Mouse (Mus musculus) CH12.LX (cell line): ENCODE data around the gene Irf4. TPM values are rescaled to one million over a fixed set of nuclear protein-coding genes. Genes with fewer than 3 reads are reported as not detected.

ENCODE experiments used
- DNase-seq: peaks from one replicate; pipeline ENCODE4 v3.0.0-alpha.2; 2013; ENCODE audit errors: extremely low read depth
- H3K27ac ChIP-seq: 2 replicates; pipeline ENCODE4 v1.5.1; 2012; ENCODE audit warnings: low read depth, mild to moderate bottlenecking, control low read depth, moderate library complexity; ENCODE audit not compliant: insufficient read depth
- H3K27me3 ChIP-seq: replicated peaks from 2 replicates; pipeline ENCODE3; 2012; ENCODE audit warnings: inconsistent platforms
- H3K36me3 ChIP-seq, 2 experiments: replicated peaks in 1 of 2; 2 replicates each; pipeline versions ENCODE3 to v1.6.1; 2012; ENCODE audit warnings: inconsistent platforms in 1 of 2, low read length in 1 of 2, mild to moderate bottlenecking in 1 of 2, mixed read lengths in 1 of 2, moderate library complexity in 1 of 2; ENCODE audit not compliant: control insufficient read depth in 1 of 2, insufficient read depth in 1 of 2
- H3K4me1 ChIP-seq, 2 experiments: 2 replicates each; pipeline ENCODE4 v1.6.1; 2012; ENCODE audit warnings: inconsistent platforms in 1 of 2, moderate library complexity in 1 of 2; ENCODE audit not compliant: insufficient read depth in 2 of 2, control insufficient read depth in 1 of 2
- H3K4me2 ChIP-seq: 2 replicates; pipeline ENCODE4 v1.6.1; 2012; ENCODE audit warnings: low read depth, mild to moderate bottlenecking, control low read depth; ENCODE audit not compliant: poor library complexity, insufficient read depth, severe bottlenecking
- H3K4me3 ChIP-seq, 3 experiments: fragments of 150-350 bp in 1 of 3; sonication (generic) in 1 of 3; replicated peaks in 1 of 3; 2 replicates each; pipeline versions ENCODE3 to v1.5.1; 2011 to 2012; ENCODE audit warnings: low read depth in 2 of 3, low read length in 2 of 3, mild to moderate bottlenecking in 2 of 3, moderate library complexity in 2 of 3, control low read depth in 1 of 3, improper control_type of control experiment in 1 of 3, inconsistent platforms in 1 of 3, mixed read lengths in 1 of 3; ENCODE audit not compliant: poor library complexity in 1 of 3
- H3K79me2 ChIP-seq: replicated peaks from 2 replicates; pipeline ENCODE4 v1.6.1; 2012; ENCODE audit warnings: mild to moderate bottlenecking, moderate library complexity; ENCODE audit not compliant: control insufficient read depth, poor library complexity, insufficient read depth, severe bottlenecking; ENCODE audit errors: extremely low read depth
- H3K9ac ChIP-seq: 2 replicates; pipeline ENCODE4 v1.6.1; 2012; ENCODE audit warnings: low read depth, mild to moderate bottlenecking, control low read depth, moderate library complexity; ENCODE audit not compliant: insufficient read depth
- H3K9me3 ChIP-seq: replicated peaks from 2 replicates; pipeline ENCODE3; 2012; ENCODE audit warnings: low read length, inconsistent platforms, mixed read lengths
- BHLHE40 ChIP-seq: IDR thresholded peaks from 2 replicates; pipeline ENCODE4 v1.6.1; 2011; ENCODE audit warnings: mild to moderate bottlenecking, low read depth, low read length, improper control_type of control experiment
- CHD2 ChIP-seq: IDR thresholded peaks from 2 replicates; pipeline ENCODE4 v1.6.1; 2011; ENCODE audit warnings: low read length, improper control_type of control experiment
- ELF1 ChIP-seq: IDR thresholded peaks from 2 replicates; pipeline ENCODE4 v1.6.1; 2014; ENCODE audit warnings: low read depth, mild to moderate bottlenecking, inconsistent platforms, low read length, improper control_type of control experiment
- HCFC1 ChIP-seq: IDR thresholded peaks from 2 replicates; pipeline ENCODE4 v1.6.1; 2012; ENCODE audit warnings: low read depth, mild to moderate bottlenecking, inconsistent platforms, low read length, improper control_type of control experiment
- MEF2A ChIP-seq: IDR thresholded peaks from 2 replicates; pipeline ENCODE4 v1.6.1; 2014; ENCODE audit warnings: low read depth, mild to moderate bottlenecking, inconsistent platforms, low read length, improper control_type of control experiment, borderline replicate concordance
- POLR2A ChIP-seq: IDR thresholded peaks from 2 replicates; pipeline ENCODE4 v1.6.1; 2011; ENCODE audit warnings: low read depth, mild to moderate bottlenecking, improper control_type of control experiment, low read length
- POLR2AphosphoS2 ChIP-seq: IDR thresholded peaks from 2 replicates; pipeline ENCODE4 v1.6.1; 2011; ENCODE audit warnings: low read depth, low read length, improper control_type of control experiment
- SIN3A ChIP-seq: IDR thresholded peaks from 2 replicates; pipeline ENCODE4 v1.6.1; 2012; ENCODE audit warnings: low read length, improper control_type of control experiment, inconsistent platforms
- ZC3H11A ChIP-seq: IDR thresholded peaks from 2 replicates; pipeline ENCODE4 v1.6.1; 2012; ENCODE audit warnings: low read depth, mild to moderate bottlenecking, inconsistent platforms, low read length, improper control_type of control experiment
- ZMIZ1 ChIP-seq: IDR thresholded peaks from 2 replicates; pipeline ENCODE4 v1.6.1; 2012; ENCODE audit warnings: low read depth, mild to moderate bottlenecking, inconsistent platforms, low read length, improper control_type of control experiment
- ZNF384 ChIP-seq: IDR thresholded peaks from 2 replicates; pipeline ENCODE4 v1.6.1; 2012; ENCODE audit warnings: low read depth, low read length, improper control_type of control experiment, inconsistent platforms
- dilution Hi-C: fragments of 300-500 bp; cut with MboI; formaldehyde crosslinking; loops from 2 replicates; pipeline ENCODE4 v1.14.3; 2020; ENCODE audit warnings: low sequenced_read_pairs; ENCODE audit not compliant: extremely low pct_unique_long_range_greater_than_20kb, extremely low pct_ligation_motif_present
- in situ Hi-C: fragments of 300-500 bp; cut with MboI; formaldehyde crosslinking; loops from 3 replicates; pipeline ENCODE4 v1.14.3; 2019; ENCODE audit warnings: low sequenced_read_pairs, low pct_ligation_motif_present, low pct_unique_long_range_greater_than_20kb, mixed read lengths
- polyA plus RNA-seq: library from polyadenylated mRNA; unstranded; fragments of >175 nt; gene quantifications from 2 replicates; pipeline ENCODE4 v1.2.1, GENCODE M21; 2012; ENCODE audit warnings: low read depth; ENCODE audit not compliant: insufficient read length
- total RNA-seq, 2 experiments: library from RNA; depleted of rRNA; stranded (reverse); fragments of 300-350 nt in 1 of 2; fragments of >200 nt in 1 of 2; gene quantifications; 2 replicates each; pipeline ENCODE4 v1.2.3; 2012 to 2014

Irf4 gene
- total and polyA plus RNA-seq, 3 experiments, result 81.7 to 142 (median 115) TPM

- Histone ChIP-seq H3K4me1 (peaks cover 19 to 60% of the 10 kb centered on the region in 2 experiments), H3K36me3 (peaks cover 41 to 49% of the 10 kb centered on the region in 2 experiments), H3K9ac (no peak overlapping the region), H3K27me3 (no peaks in the 10 kb centered on the region), H3K9me3 (no peaks in the 10 kb centered on the region), H3K4me3 (no peak overlapping the region), H3K4me2 (no peak overlapping the region), H3K79me2 (peaks cover 15% of the 10 kb centered on the region), H3K27ac (peak overlapping the region; percentile 45)
- TF ChIP-seq POLR2A (peak; percentile 44; the same call in 1 of the 2 replicates), HCFC1 (no peak), POLR2AphosphoS2 (peak; percentile 82), ZMIZ1 (peak; percentile 28; the same call in 1 of the 2 replicates), SIN3A (no peak)
- DNase-seq, result no peak
- in situ Hi-C loops, result no loop called here
- dilution Hi-C loops, result no loop called here
Observed at GRCm38 (mm10) chr13:30766636-30767476, 17.8 kb downstream of the Irf4 start.

GRCm38 (mm10) chr13:30767477-30768127 is 18.6 kb downstream of the Irf4 start:
- peaks cover 12% of the 10 kb centered on the region for H3K79me2 ChIP-seq
- no peak overlapping the region for H3K9ac ChIP-seq
- no peak overlapping the region for H3K27ac ChIP-seq
- H3K4me3 ChIP-seq, result no peak overlapping the region
- H3K27me3 ChIP-seq, result no peaks in the 10 kb centered on the region
- no peak for DNase-seq
- peaks cover 36 to 42% of the 10 kb centered on the region in 2 experiments for H3K36me3 ChIP-seq
- no peaks in the 10 kb centered on the region for H3K9me3 ChIP-seq
- H3K4me1 ChIP-seq, result peaks cover 19 to 52% of the 10 kb centered on the region in 2 experiments
- dilution Hi-C loops, result no loop called here
- in situ Hi-C loops, result no loop called here
- TF ChIP-seq CHD2, result peak; percentile 37
- peak; percentile 56; the same call in 1 of the 2 replicates for TF ChIP-seq POLR2A
- TF ChIP-seq BHLHE40, result no peak
- peak; percentile 95 for TF ChIP-seq POLR2AphosphoS2
- TF ChIP-seq ELF1, result no peak
- peak; percentile 77 for TF ChIP-seq ZNF384
- no peak for TF ChIP-seq ZC3H11A
- TF ChIP-seq MEF2A, result no peak
- TF ChIP-seq, all 38 proteins: peak for 4
- H3K4me2 ChIP-seq, result no peak overlapping the region
